Mouse (Mus musculus) midbrain, embryonic 10.5 days (tissue): Measurements from ENCODE around the gene Zfp968. TPM values are rescaled to one million over a fixed set of nuclear protein-coding genes. Genes with fewer than 3 reads are reported as not detected.
"Not testable (repeated sequence)": the region's sequence is repeated elsewhere in the genome, so short reads cannot be mapped to it uniquely, and the experiment has no call there.

Source experiments
- DNase-seq: peaks from one replicate; pipeline ENCODE4 v3.0.0-alpha.2; 2017; ENCODE audit warnings: low spot score
- H3K27ac ChIP-seq: fragments of 300-500 bp; sonication (generic); replicated peaks from 2 replicates; pipeline ENCODE4 v1.5.1; 2016; ENCODE audit warnings: mild to moderate bottlenecking
- H3K27me3 ChIP-seq: fragments of 300-500 bp; sonication (generic); 2 replicates; pipeline ENCODE4 v1.6.1; 2016; ENCODE audit warnings: low read depth, mild to moderate bottlenecking; ENCODE audit not compliant: poor library complexity, severe bottlenecking
- H3K36me3 ChIP-seq: fragments of 300-500 bp; sonication (generic); 2 replicates; pipeline ENCODE4 v1.6.1; 2016; ENCODE audit warnings: mild to moderate bottlenecking, moderate library complexity
- H3K4me1 ChIP-seq: fragments of 300-500 bp; sonication (generic); 2 replicates; pipeline ENCODE4 v1.6.1; 2016
- H3K4me3 ChIP-seq: fragments of 300-500 bp; sonication (generic); 2 replicates; pipeline ENCODE4 v1.5.1; 2016; ENCODE audit warnings: mild to moderate bottlenecking, moderate library complexity
- H3K9me3 ChIP-seq: fragments of 300-500 bp; sonication (generic); replicated peaks from 2 replicates; pipeline ENCODE4 v1.6.1; 2016; ENCODE audit warnings: mild to moderate bottlenecking
- WGBS: fragments of 180-500 bp; shearing (Covaris S2); methylation state at CpG from one replicate; pipeline ENCODE4 v1.1.7; 2016; 5-methylcytosine and 5-hydroxymethylcytosine counted together
- polyA plus RNA-seq: library from polyadenylated mRNA; unstranded; fragments of >200 nt; fragmentation: Nextera tagmentation; extraction: Ambion mirVana; gene quantifications from 2 replicates; pipeline ENCODE4 v1.2.1, GENCODE M21; 2016

Zfp968 gene
- polyA plus RNA-seq = 4.6 and 5.3 TPM in 2 replicates

- not testable (repeated sequence) for H3K36me3 ChIP-seq, H3K27me3 ChIP-seq, H3K4me3 ChIP-seq, H3K4me1 ChIP-seq, H3K9me3 ChIP-seq, H3K27ac ChIP-seq, DNase-seq
- WGBS = no CpG with 5 or more reads among the region's 6 CpGs
These were observed at the start of gene Zfp968 for GRCm38 (mm10) chr2:175372136-175372535. TSS of gene Zfp968 (plus strand) at chr2:175372436.

GRCm38 (mm10) chr2:175338097-175338496, 34.1 kb upstream of the Zfp968 start, which contains the start of gene Gm4631:
TSS of gene Gm4631 (minus strand) at chr2:175338197.
- WGBS = no CpG with 5 or more reads among the region's 8 CpGs
- not testable (repeated sequence) for H3K27me3 ChIP-seq, H3K27ac ChIP-seq, H3K4me3 ChIP-seq, DNase-seq, H3K9me3 ChIP-seq, H3K36me3 ChIP-seq, H3K4me1 ChIP-seq

Other genes starting within 250 kb of the Zfp968 start
- gene Gm14399, start 230.4 kb upstream of the Zfp968 start, polyA plus RNA-seq = 8.2 TPM in 2 replicates
- 0.74 and 0.76 TPM in 2 replicates for gene Gm14443, start 196.6 kb upstream of the Zfp968 start, polyA plus RNA-seq
- 6.8 and 8.1 TPM in 2 replicates for gene Gm14391, start 165.5 kb upstream of the Zfp968 start, polyA plus RNA-seq
- 3.9 and 4.7 TPM in 2 replicates for gene Gm14440, start 97.3 kb upstream of the Zfp968 start, polyA plus RNA-seq
- 19.3 and 20.4 TPM in 2 replicates for gene Gm4631, start 34.2 kb upstream of the Zfp968 start, polyA plus RNA-seq
- gene Gm4724, start 63.4 kb downstream of the Zfp968 start, polyA plus RNA-seq = 25.7 and 26.0 TPM in 2 replicates
- gene Zfp965, start 97.5 kb downstream of the Zfp968 start, polyA plus RNA-seq = 1.1 and 6.1 TPM in 2 replicates